Mouse (Mus musculus) embryonic facial prominence, embryonic 12.5 days (tissue): Measurements from ENCODE around the gene Prr12. TPM values are rescaled to one million over a fixed set of nuclear protein-coding genes. Genes with fewer than 3 reads are reported as not detected.

Experiments used
- ATAC-seq: fragments of 200-750 bp; cut with Nextera tagmentation; 2 replicates; pipeline ENCODE4 v1.8.0; 2017; ENCODE audit not compliant: insufficient number of reproducible peaks, insufficient read depth, low FRiP score, low TSS enrichment
- H3K27ac ChIP-seq: fragments of 300-500 bp; sonication (generic); 2 replicates; pipeline ENCODE4 v1.5.1; 2016; ENCODE audit warnings: mild to moderate bottlenecking
- H3K27me3 ChIP-seq: fragments of 300-500 bp; sonication (generic); 2 replicates; pipeline ENCODE4 v1.6.1; 2016; ENCODE audit warnings: mild to moderate bottlenecking, moderate library complexity
- H3K36me3 ChIP-seq: fragments of 300-500 bp; sonication (generic); 2 replicates; pipeline ENCODE4 v1.6.1; 2016; ENCODE audit warnings: mild to moderate bottlenecking
- H3K4me1 ChIP-seq: fragments of 300-500 bp; sonication (generic); 2 replicates; pipeline ENCODE4 v1.6.1; 2016
- H3K4me2 ChIP-seq: fragments of 300-500 bp; sonication (generic); replicated peaks from 2 replicates; pipeline ENCODE4 v1.6.1; 2016; ENCODE audit warnings: mild to moderate bottlenecking, moderate library complexity
- H3K4me3 ChIP-seq: fragments of 300-500 bp; sonication (generic); 2 replicates; pipeline ENCODE4 v1.5.1; 2016; ENCODE audit warnings: mild to moderate bottlenecking
- H3K9ac ChIP-seq: fragments of 300-500 bp; sonication (generic); 2 replicates; pipeline ENCODE4 v1.6.1; 2016; ENCODE audit warnings: mild to moderate bottlenecking, moderate library complexity
- H3K9me3 ChIP-seq: fragments of 300-500 bp; sonication (generic); 2 replicates; pipeline ENCODE4 v1.6.1; 2016; ENCODE audit warnings: mild to moderate bottlenecking, moderate library complexity
- WGBS: fragments of 180-500 bp; shearing (Covaris S2); methylation state at CpG from one replicate; pipeline ENCODE4 v1.1.7; 2016; 5-methylcytosine and 5-hydroxymethylcytosine counted together
- polyA plus RNA-seq: library from polyadenylated mRNA; unstranded; fragments of >200 nt; fragmentation: Nextera tagmentation; extraction: Ambion mirVana; gene quantifications from 2 replicates; pipeline ENCODE4 v1.2.1, GENCODE M21; 2016

The Prr12 gene
- polyA plus RNA-seq, 1 experiment from 2014 or later: 13.7 TPM

GRCm38 (mm10) chr7:45091001-45091990, 38.6 kb upstream of the Prr12 start:
- Histone ChIP-seq H3K9me3 (no peaks in the 10 kb centered on the region), H3K27me3 (no peaks in the 10 kb centered on the region), H3K36me3 (peaks cover 34% of the 10 kb centered on the region), H3K9ac (peak overlapping the region; percentile 80), H3K4me3 (peak overlapping the region; percentile 68), H3K4me2 (peak overlapping the region; percentile 73), H3K4me1 (peaks cover 34% of the 10 kb centered on the region; the same call in 1 of the 2 replicates), H3K27ac (peak overlapping the region; percentile 93)
- peak; percentile 59 for ATAC-seq
- 8% methylated on average over 35 of the region's 35 CpGs for WGBS

GRCm38 (mm10) chr7:45090251-45090977, 37.7 kb upstream of the Prr12 start:
- peak overlapping the region; percentile 68 for H3K4me3 ChIP-seq
- no peaks in the 10 kb centered on the region for H3K27me3 ChIP-seq
- peaks cover 34% of the 10 kb centered on the region; the same call in 1 of the 2 replicates for H3K4me1 ChIP-seq
- ATAC-seq: no peak
- H3K9ac ChIP-seq: peak overlapping the region; percentile 80; the same call in 1 of the 2 replicates
- H3K9me3 ChIP-seq: no peaks in the 10 kb centered on the region
- H3K4me2 ChIP-seq: peak overlapping the region; percentile 73
- peaks cover 43% of the 10 kb centered on the region for H3K36me3 ChIP-seq
- WGBS: 79% methylated on average over 13 of the region's 13 CpGs
- peak overlapping the region; percentile 93; the same call in 1 of the 2 replicates for H3K27ac ChIP-seq

- Histone ChIP-seq H3K36me3 (peaks cover 58% of the 10 kb centered on the region), H3K4me1 (peaks cover 23% of the 10 kb centered on the region; the same call in 1 of the 2 replicates), H3K9me3 (no peaks in the 10 kb centered on the region), H3K27me3 (no peaks in the 10 kb centered on the region), H3K27ac (no peak overlapping the region), H3K9ac (no peak overlapping the region), H3K4me3 (no peak overlapping the region), H3K4me2 (no peak overlapping the region)
- no peak for ATAC-seq
- 91% methylated on average over 17 of the region's 17 CpGs for WGBS
Observed at GRCm38 (mm10) chr7:45088597-45088996, 35.9 kb upstream of the Prr12 start.

GRCm38 (mm10) chr7:45086084-45086483, 33.4 kb upstream of the Prr12 start:
- Histone ChIP-seq H3K27me3 (no peaks in the 10 kb centered on the region), H3K4me3 (no peak overlapping the region), H3K9me3 (no peaks in the 10 kb centered on the region), H3K4me2 (no peak overlapping the region), H3K4me1 (peaks cover 12% of the 10 kb centered on the region; the same call in 1 of the 2 replicates), H3K27ac (no peak overlapping the region), H3K36me3 (peaks cover 72% of the 10 kb centered on the region), H3K9ac (no peak overlapping the region)
- ATAC-seq: no peak
- WGBS: 78% methylated on average over 4 of the region's 4 CpGs

GRCm38 (mm10) chr7:45083300-45083890, 30.7 kb upstream of the Prr12 start:
- H3K36me3 ChIP-seq: peaks cover 59% of the 10 kb centered on the region
- no peak overlapping the region for H3K4me2 ChIP-seq
- H3K9me3 ChIP-seq: no peaks in the 10 kb centered on the region
- 81% methylated on average over 22 of the region's 22 CpGs for WGBS
- H3K27me3 ChIP-seq: no peaks in the 10 kb centered on the region
- H3K27ac ChIP-seq: no peak overlapping the region
- no peak overlapping the region for H3K9ac ChIP-seq
- H3K4me1 ChIP-seq: no peaks in the 10 kb centered on the region
- no peak overlapping the region for H3K4me3 ChIP-seq
- no peak for ATAC-seq

GRCm38 (mm10) chr7:45082401-45083299, 30.0 kb upstream of the Prr12 start:
- Histone ChIP-seq H3K4me3 (no peak overlapping the region), H3K27ac (peak overlapping the region; percentile 75), H3K9ac (no peak overlapping the region), H3K36me3 (peaks cover 55% of the 10 kb centered on the region), H3K4me2 (no peak overlapping the region), H3K4me1 (no peaks in the 10 kb centered on the region), H3K27me3 (no peaks in the 10 kb centered on the region), H3K9me3 (no peaks in the 10 kb centered on the region)
- WGBS: 68% methylated on average over 25 of the region's 25 CpGs
- no peak for ATAC-seq

GRCm38 (mm10) chr7:45081016-45081415, 28.3 kb upstream of the Prr12 start:
- H3K27me3 ChIP-seq: no peaks in the 10 kb centered on the region
- no peak overlapping the region for H3K9ac ChIP-seq
- no peak overlapping the region for H3K4me3 ChIP-seq
- H3K36me3 ChIP-seq: peaks cover 54% of the 10 kb centered on the region
- no peaks in the 10 kb centered on the region for H3K9me3 ChIP-seq
- H3K27ac ChIP-seq: no peak overlapping the region
- H3K4me2 ChIP-seq: no peak overlapping the region
- H3K4me1 ChIP-seq: no peaks in the 10 kb centered on the region
- 50% methylated on average over 5 of the region's 5 CpGs for WGBS
- no peak for ATAC-seq

- Histone ChIP-seq H3K27me3 (no peaks in the 10 kb centered on the region), H3K36me3 (peaks cover 55% of the 10 kb centered on the region), H3K9ac (no peak overlapping the region), H3K4me2 (no peak overlapping the region), H3K9me3 (no peaks in the 10 kb centered on the region), H3K4me1 (no peaks in the 10 kb centered on the region), H3K4me3 (no peak overlapping the region), H3K27ac (no peak overlapping the region)
- no peak for ATAC-seq
- WGBS: 0% methylated on average over 10 of the region's 10 CpGs
Observed at GRCm38 (mm10) chr7:45079856-45080255, 27.2 kb upstream of the Prr12 start.

GRCm38 (mm10) chr7:45078513-45078912, 25.8 kb upstream of the Prr12 start:
- H3K4me3 ChIP-seq: no peak overlapping the region
- no peaks in the 10 kb centered on the region for H3K9me3 ChIP-seq
- peaks cover 53% of the 10 kb centered on the region for H3K36me3 ChIP-seq
- no peak for ATAC-seq
- 41% methylated on average over 9 of the region's 9 CpGs for WGBS
- H3K4me2 ChIP-seq: no peak overlapping the region
- H3K9ac ChIP-seq: no peak overlapping the region
- no peak overlapping the region for H3K27ac ChIP-seq
- no peaks in the 10 kb centered on the region for H3K4me1 ChIP-seq
- no peaks in the 10 kb centered on the region for H3K27me3 ChIP-seq

- Histone ChIP-seq H3K36me3 (peaks cover 48% of the 10 kb centered on the region), H3K27me3 (no peaks in the 10 kb centered on the region), H3K9ac (no peak overlapping the region), H3K4me3 (no peak overlapping the region), H3K4me1 (no peaks in the 10 kb centered on the region), H3K4me2 (no peak overlapping the region), H3K27ac (no peak overlapping the region), H3K9me3 (no peaks in the 10 kb centered on the region)
- no peak for ATAC-seq
- WGBS: 88% methylated on average over 2 of the region's 2 CpGs
Observed at GRCm38 (mm10) chr7:45077829-45078228, 25.1 kb upstream of the Prr12 start.

GRCm38 (mm10) chr7:45077322-45077721, 24.6 kb upstream of the Prr12 start:
- 86% methylated on average over 14 of the region's 14 CpGs for WGBS
- Histone ChIP-seq H3K4me3 (no peak overlapping the region), H3K9ac (no peak overlapping the region), H3K36me3 (peaks cover 43% of the 10 kb centered on the region), H3K4me2 (no peak overlapping the region), H3K4me1 (no peaks in the 10 kb centered on the region), H3K27ac (no peak overlapping the region), H3K27me3 (no peaks in the 10 kb centered on the region), H3K9me3 (no peaks in the 10 kb centered on the region)
- ATAC-seq: no peak
